Mouse (Mus musculus) lung, embryonic 15.5 days (tissue): Measurements from ENCODE around the gene Acacb. TPM values are rescaled to one million over a fixed set of nuclear protein-coding genes. Genes with fewer than 3 reads are reported as not detected.

ENCODE experiments used
- ATAC-seq: fragments of 200-750 bp; cut with Nextera tagmentation; 2 replicates; pipeline ENCODE4 v1.8.0; 2017; ENCODE audit warnings: moderate number of reproducible peaks, borderline replicate concordance; ENCODE audit not compliant: low FRiP score, low TSS enrichment; ENCODE audit errors: extremely low read depth
- H3K27ac ChIP-seq: fragments of 300-500 bp; sonication (generic); 2 replicates; pipeline ENCODE4 v1.5.1; 2015; ENCODE audit warnings: moderate library complexity, mild to moderate bottlenecking, inconsistent platforms
- H3K27me3 ChIP-seq: fragments of 300-500 bp; sonication (generic); 2 replicates; pipeline ENCODE4 v1.6.1; 2015; ENCODE audit warnings: inconsistent platforms
- H3K36me3 ChIP-seq: fragments of 300-500 bp; sonication (generic); 2 replicates; pipeline ENCODE4 v1.6.1; 2015; ENCODE audit warnings: inconsistent platforms
- H3K4me1 ChIP-seq: fragments of 300-500 bp; sonication (generic); 2 replicates; pipeline ENCODE4 v1.6.1; 2015; ENCODE audit warnings: inconsistent platforms
- H3K4me2 ChIP-seq: fragments of 300-500 bp; sonication (generic); 2 replicates; pipeline ENCODE4 v1.6.1; 2015; ENCODE audit warnings: inconsistent platforms, mild to moderate bottlenecking, moderate library complexity
- H3K4me3 ChIP-seq: fragments of 300-500 bp; sonication (generic); 2 replicates; pipeline ENCODE4 v1.5.1; 2015; ENCODE audit warnings: mild to moderate bottlenecking, inconsistent platforms
- H3K9ac ChIP-seq: fragments of 300-500 bp; sonication (generic); 2 replicates; pipeline ENCODE4 v1.6.1; 2015; ENCODE audit warnings: inconsistent platforms
- H3K9me3 ChIP-seq: fragments of 300-500 bp; sonication (generic); 2 replicates; pipeline ENCODE4 v1.6.1; 2016; ENCODE audit warnings: inconsistent platforms
- WGBS: fragments of 180-500 bp; shearing (Covaris S2); methylation state at CpG from one replicate; pipeline ENCODE4 v1.1.7; 2015; 5-methylcytosine and 5-hydroxymethylcytosine counted together
- polyA plus RNA-seq: library from polyadenylated mRNA; unstranded; fragments of >200 nt; fragmentation: Nextera tagmentation; extraction: Ambion mirVana; gene quantifications from 2 replicates; pipeline ENCODE4 v1.2.1, GENCODE M21; 2015

Acacb gene
- polyA plus RNA-seq, 1 experiment from 2014 or later = 2.4 TPM

- H3K9ac ChIP-seq = no peak overlapping the region
- peaks cover 11% of the 10 kb centered on the region for H3K36me3 ChIP-seq
- peak; percentile 28; the same call in 1 of the 2 replicates for ATAC-seq
- H3K27ac ChIP-seq = peak overlapping the region; percentile 87
- H3K27me3 ChIP-seq = no peaks in the 10 kb centered on the region
- no peak overlapping the region for H3K4me3 ChIP-seq
- H3K4me2 ChIP-seq = peak overlapping the region; percentile 9; the same call in 1 of the 2 replicates
- peaks cover 24% of the 10 kb centered on the region for H3K4me1 ChIP-seq
- 51% methylated on average over 21 of the region's 21 CpGs for WGBS
- H3K9me3 ChIP-seq = no peaks in the 10 kb centered on the region
Observed at GRCm38 (mm10) chr5:114138277-114139164, 7.8 kb upstream of the Acacb start.

- Histone ChIP-seq H3K4me2 (peak overlapping the region; percentile 9; the same call in 1 of the 2 replicates), H3K27ac (peak overlapping the region; percentile 87), H3K27me3 (no peaks in the 10 kb centered on the region), H3K9me3 (no peaks in the 10 kb centered on the region), H3K36me3 (peaks cover 11% of the 10 kb centered on the region), H3K4me3 (no peak overlapping the region), H3K4me1 (peaks cover 22% of the 10 kb centered on the region), H3K9ac (no peak overlapping the region)
- 28% methylated on average over 9 of the region's 9 CpGs for WGBS
- ATAC-seq = peak; percentile 73
Observed at GRCm38 (mm10) chr5:114139175-114139574, 7.2 kb upstream of the Acacb start.

GRCm38 (mm10) chr5:114147043-114147972 is 973 bp downstream of the Acacb start:
- no peak overlapping the region for H3K4me3 ChIP-seq
- no peak for ATAC-seq
- H3K4me1 ChIP-seq = peaks cover 3% of the 10 kb centered on the region; the same call in 1 of the 2 replicates
- WGBS = 65% methylated on average over 14 of the region's 14 CpGs
- no peak overlapping the region for H3K27ac ChIP-seq
- H3K9ac ChIP-seq = no peak overlapping the region
- no peaks in the 10 kb centered on the region for H3K9me3 ChIP-seq
- no peak overlapping the region for H3K4me2 ChIP-seq
- no peaks in the 10 kb centered on the region for H3K36me3 ChIP-seq
- H3K27me3 ChIP-seq = no peaks in the 10 kb centered on the region

- 0 out of 2 replicates have a peak, but pooled peaks cover 3% of the 10 kb centered on the region for H3K4me1 ChIP-seq
- WGBS = 71% methylated on average over 12 of the region's 12 CpGs
- H3K27ac ChIP-seq = no peak overlapping the region
- no peak overlapping the region for H3K9ac ChIP-seq
- ATAC-seq = no peak
- H3K9me3 ChIP-seq = no peaks in the 10 kb centered on the region
- no peaks in the 10 kb centered on the region for H3K27me3 ChIP-seq
- no peak overlapping the region for H3K4me3 ChIP-seq
- H3K36me3 ChIP-seq = no peaks in the 10 kb centered on the region
- no peak overlapping the region for H3K4me2 ChIP-seq
Observed at GRCm38 (mm10) chr5:114152359-114153092, 6.2 kb downstream of the Acacb start.

GRCm38 (mm10) chr5:114153490-114153889 is 7.2 kb downstream of the Acacb start:
- Histone ChIP-seq H3K4me3 (peak overlapping the region; percentile 28), H3K9ac (no peak overlapping the region), H3K9me3 (no peaks in the 10 kb centered on the region), H3K36me3 (no peaks in the 10 kb centered on the region), H3K4me1 (0 out of 2 replicates have a peak, but pooled peaks cover 3% of the 10 kb centered on the region), H3K27ac (no peak overlapping the region), H3K4me2 (peak overlapping the region; percentile 41), H3K27me3 (no peaks in the 10 kb centered on the region)
- 5% methylated on average over 12 of the region's 12 CpGs for WGBS
- no peak for ATAC-seq

GRCm38 (mm10) chr5:114154765-114155164 is 8.4 kb downstream of the Acacb start:
- Histone ChIP-seq H3K27ac (peak overlapping the region; percentile 7; the same call in 1 of the 2 replicates), H3K4me3 (no peak overlapping the region), H3K4me1 (0 out of 2 replicates have a peak, but pooled peaks cover 3% of the 10 kb centered on the region), H3K9me3 (no peaks in the 10 kb centered on the region), H3K4me2 (no peak overlapping the region), H3K36me3 (no peaks in the 10 kb centered on the region), H3K27me3 (no peaks in the 10 kb centered on the region), H3K9ac (no peak overlapping the region)
- 64% methylated on average over 5 of the region's 5 CpGs for WGBS
- ATAC-seq = no peak

- 30% methylated on average over 9 of the region's 9 CpGs for WGBS
- no peak overlapping the region; the same call in 1 of the 2 replicates for H3K9ac ChIP-seq
- H3K36me3 ChIP-seq = no peaks in the 10 kb centered on the region
- ATAC-seq = peak; percentile 72
- no peak overlapping the region for H3K4me3 ChIP-seq
- H3K4me2 ChIP-seq = no peak overlapping the region
- H3K9me3 ChIP-seq = no peaks in the 10 kb centered on the region
- 0 out of 2 replicates have a peak, but pooled peaks cover 3% of the 10 kb centered on the region for H3K4me1 ChIP-seq
- peak overlapping the region; percentile 7; the same call in 1 of the 2 replicates for H3K27ac ChIP-seq
- no peaks in the 10 kb centered on the region for H3K27me3 ChIP-seq
Observed at GRCm38 (mm10) chr5:114155168-114155933, 9.0 kb downstream of the Acacb start.

GRCm38 (mm10) chr5:114157236-114157635 is 10.9 kb downstream of the Acacb start:
- H3K4me3 ChIP-seq = no peak overlapping the region
- H3K36me3 ChIP-seq = no peaks in the 10 kb centered on the region
- WGBS = 51% methylated on average over 7 of the region's 7 CpGs
- 0 out of 2 replicates have a peak, but pooled peaks cover 3% of the 10 kb centered on the region for H3K4me1 ChIP-seq
- H3K4me2 ChIP-seq = no peak overlapping the region
- no peak overlapping the region for H3K9ac ChIP-seq
- no peaks in the 10 kb centered on the region for H3K9me3 ChIP-seq
- H3K27me3 ChIP-seq = no peaks in the 10 kb centered on the region
- no peak for ATAC-seq
- no peak overlapping the region for H3K27ac ChIP-seq

- WGBS = 72% methylated on average over 6 of the region's 6 CpGs
- no peak overlapping the region for H3K9ac ChIP-seq
- H3K4me3 ChIP-seq = no peak overlapping the region
Observed at GRCm38 (mm10) chr5:114161424-114161823, 15.1 kb downstream of the Acacb start.

GRCm38 (mm10) chr5:114162106-114162815 is 15.9 kb downstream of the Acacb start:
- no peaks in the 10 kb centered on the region for H3K4me1 ChIP-seq
- no peak overlapping the region for H3K27ac ChIP-seq
- 43% methylated on average over 12 of the region's 12 CpGs for WGBS
- H3K9ac ChIP-seq = no peak overlapping the region
- ATAC-seq = no peak
- no peaks in the 10 kb centered on the region for H3K9me3 ChIP-seq
- H3K36me3 ChIP-seq = no peaks in the 10 kb centered on the region
- no peak overlapping the region for H3K4me2 ChIP-seq
- H3K27me3 ChIP-seq = no peaks in the 10 kb centered on the region
- H3K4me3 ChIP-seq = no peak overlapping the region

More at GRCm38 (mm10) chr5:114161424-114161823, 15.1 kb downstream of the Acacb start:
- H3K36me3 ChIP-seq = no peaks in the 10 kb centered on the region
- ATAC-seq = no peak
- no peaks in the 10 kb centered on the region for H3K4me1 ChIP-seq
- H3K9me3 ChIP-seq = no peaks in the 10 kb centered on the region
- no peak overlapping the region for H3K4me2 ChIP-seq
- no peak overlapping the region for H3K27ac ChIP-seq
- H3K27me3 ChIP-seq = no peaks in the 10 kb centered on the region
